Mouse (Mus musculus) forelimb bud, embryonic 11.5 days (tissue): ENCODE measurements around the gene Olfr157.
A peak's percentile ranks its signal among the peaks of the same experiment; 100 is the strongest.

Experiments
- DNase-seq: peaks from one replicate; pipeline ENCODE4 v3.0.0-alpha.2; 2012; ENCODE audit warnings: low read depth, low spot score

The Olfr157 gene

GRCm38 (mm10) chr4:43840101-43840500 is at the start of gene Olfr157:
Olfr157 (minus strand) TSS chr4:43840201.
- DNase-seq, result no peak

DNA sequence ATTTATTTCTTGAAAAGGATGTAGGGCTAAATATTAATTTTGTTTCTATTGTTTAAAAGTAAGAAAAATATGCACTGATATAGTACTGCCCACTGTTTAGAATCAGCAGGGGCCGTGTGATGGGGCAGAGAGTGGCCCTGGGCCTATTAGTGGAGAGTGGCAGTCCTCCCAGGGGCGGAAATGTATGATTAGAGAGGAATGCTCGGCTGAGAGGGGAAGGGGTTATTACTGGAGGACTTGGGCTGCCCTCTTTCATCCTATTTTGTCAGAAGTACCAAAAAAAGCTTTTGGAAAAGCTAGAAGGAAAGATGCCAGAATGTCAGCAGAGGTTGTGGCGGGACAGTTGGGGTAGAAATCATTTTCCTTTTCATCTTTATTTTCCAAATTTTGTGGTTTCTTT is 44.2 kb upstream of the Olfr157 start:
- peak; percentile 36 for DNase-seq

DNA sequence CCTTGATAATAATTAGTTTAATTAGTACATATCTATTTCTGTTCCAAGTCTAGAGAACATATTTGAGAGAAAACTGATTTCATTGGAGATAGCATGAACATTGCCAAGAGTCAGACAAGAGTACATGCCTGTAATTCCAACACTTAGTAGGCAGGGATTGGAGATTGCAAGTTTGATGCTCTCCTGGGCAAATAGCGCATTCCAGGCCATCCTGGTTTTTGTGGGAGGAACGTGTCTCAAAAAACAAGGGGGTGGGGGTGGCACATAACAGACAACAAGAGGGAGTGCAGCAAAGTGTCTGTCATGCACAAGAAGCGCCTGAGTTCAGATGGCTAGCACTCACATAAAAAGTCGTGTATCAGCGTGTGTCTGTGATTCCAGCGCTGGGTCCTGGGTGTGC is 39.6 kb upstream of the Olfr157 start:
- DNase-seq, result no peak

GRCm38 (mm10) chr4:43878121-43878776 is 38.2 kb upstream of the Olfr157 start:
- DNase-seq, result no peak

GRCm38 (mm10) chr4:43877230-43877629 is 37.2 kb upstream of the Olfr157 start:
- DNase-seq, result no peak

DNA sequence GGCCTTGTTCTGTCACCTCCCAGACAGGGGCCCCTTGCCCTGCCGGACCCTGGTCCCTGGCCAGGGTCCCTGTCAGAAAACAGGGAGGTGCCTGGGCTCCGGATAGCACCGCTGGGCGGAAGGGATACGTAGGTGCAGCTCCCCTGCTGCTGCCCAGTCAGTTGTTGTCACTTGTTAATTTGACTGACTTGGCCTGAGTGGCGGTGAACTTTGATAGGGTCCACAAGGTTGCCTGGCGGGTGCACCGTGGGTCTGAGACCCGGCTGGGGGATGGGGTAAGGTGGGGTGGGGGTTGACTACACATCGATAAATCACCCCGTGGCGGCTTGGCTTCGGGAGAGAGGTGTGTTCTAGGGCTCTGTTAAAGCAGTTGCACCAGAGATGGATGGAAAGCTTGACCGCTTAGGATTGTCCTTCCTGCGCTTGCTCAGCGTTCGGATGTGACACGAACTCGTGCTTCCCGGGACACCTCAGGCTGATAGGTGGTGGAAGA is 36.0 kb upstream of the Olfr157 start:
- peak; percentile 35 for DNase-seq

DNA sequence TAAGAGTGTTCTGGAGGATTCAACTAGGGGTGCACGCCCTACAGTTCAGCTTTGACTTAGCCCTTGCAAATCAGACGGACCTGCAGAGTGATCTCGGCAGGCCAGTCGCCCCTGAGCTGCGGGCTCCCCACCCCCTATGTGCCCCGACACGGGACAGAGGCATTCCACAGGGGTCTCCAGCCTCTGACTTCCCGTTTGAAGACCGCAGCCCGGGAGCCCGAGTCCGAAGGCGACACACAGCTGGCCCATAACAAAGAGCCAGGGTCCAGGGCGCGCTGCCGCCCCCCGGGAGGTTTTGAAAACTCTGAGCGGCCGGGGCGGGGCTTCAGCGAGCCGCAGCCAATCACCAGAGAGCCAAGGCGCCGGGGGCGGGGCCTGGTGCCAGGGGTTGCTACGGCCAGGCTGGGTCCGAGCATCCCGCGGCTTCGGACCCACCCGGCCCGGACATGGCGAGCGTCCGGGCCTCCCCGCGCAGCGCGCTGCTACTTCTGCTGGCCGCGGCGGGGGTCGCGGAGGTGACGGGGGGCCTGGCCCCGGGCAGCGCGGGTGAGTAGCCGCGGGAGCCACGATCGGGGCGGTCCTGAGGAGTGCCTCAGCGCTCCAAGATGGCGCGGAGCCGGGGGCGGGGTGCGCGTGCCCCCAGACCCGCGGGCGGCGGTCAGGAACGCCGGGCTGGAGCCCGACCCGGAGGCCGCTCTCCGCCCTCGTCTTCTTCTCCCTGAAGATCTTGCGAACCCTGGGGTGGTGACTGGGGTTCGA is 35.3 kb upstream of the Olfr157 start, which contains the start of gene Reck:
Reck (plus strand) TSS at position 371 of the 759 bp plus-strand sequence.
- peak; percentile 87 for DNase-seq

DNA sequence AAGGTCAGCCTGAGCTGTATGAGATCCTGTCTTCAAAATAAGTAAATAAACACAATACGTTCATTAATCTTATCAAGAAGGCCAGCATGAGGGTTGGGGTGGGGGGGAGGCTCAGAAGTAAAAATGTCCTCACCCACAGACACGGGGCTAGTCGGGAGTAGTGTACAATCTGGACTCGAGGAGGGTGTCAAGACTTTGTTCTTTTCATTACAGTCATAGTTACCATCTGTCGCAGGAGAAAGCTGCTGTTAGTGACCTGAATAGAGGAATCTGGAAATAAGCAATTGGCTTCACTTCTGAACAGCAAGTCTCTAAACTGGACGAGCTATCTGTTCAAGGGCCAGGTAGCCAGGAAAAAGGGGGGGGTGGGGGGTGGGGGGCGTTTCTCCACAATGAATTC is 34.5 kb upstream of the Olfr157 start:
- DNase-seq, result no peak

GRCm38 (mm10) chr4:43869821-43870220 is 29.8 kb upstream of the Olfr157 start:
- no peak for DNase-seq

DNA sequence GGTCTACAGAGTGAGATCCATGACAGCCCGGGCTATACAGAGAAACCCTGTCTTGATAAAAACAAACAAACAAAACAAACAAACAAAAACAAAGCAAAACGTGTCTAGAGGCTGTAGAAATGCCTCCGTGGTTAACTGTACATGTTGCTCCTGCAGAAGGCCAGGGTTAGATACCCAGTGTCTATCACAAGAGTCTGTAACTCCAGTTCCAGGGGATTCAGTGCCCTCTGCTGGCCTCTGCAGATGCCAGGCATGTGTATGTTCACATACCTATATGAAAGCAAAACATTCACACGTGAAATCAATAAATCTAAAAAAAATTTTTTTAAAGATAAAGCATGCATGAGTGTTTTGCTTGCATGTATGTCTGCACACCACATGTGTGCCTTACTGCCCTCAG is 23.3 kb upstream of the Olfr157 start:
- DNase-seq, result no peak

- peak; percentile 71 for DNase-seq
Observed at GRCm38 (mm10) chr4:43860744-43861519, 20.9 kb upstream of the Olfr157 start.

DNA sequence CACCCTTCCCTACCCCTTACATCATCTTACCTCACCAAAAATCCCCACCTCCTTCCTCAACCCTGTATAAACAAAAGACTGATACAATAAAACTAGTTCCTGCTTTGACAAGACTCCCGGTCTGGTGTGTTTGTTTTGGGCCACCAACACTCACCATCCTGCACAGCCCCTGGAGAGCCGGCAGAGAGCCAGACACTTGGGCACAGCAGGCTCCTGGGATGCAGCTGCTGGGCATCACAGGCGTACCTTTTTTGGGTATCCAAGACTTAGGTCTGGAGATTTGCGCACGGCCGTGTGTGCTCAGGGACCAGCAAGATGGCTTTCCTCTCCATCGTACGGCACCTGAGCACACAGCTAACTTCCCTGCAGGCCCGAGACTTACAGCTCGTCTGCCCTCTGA is 19.9 kb upstream of the Olfr157 start:
- DNase-seq, result no peak

DNA sequence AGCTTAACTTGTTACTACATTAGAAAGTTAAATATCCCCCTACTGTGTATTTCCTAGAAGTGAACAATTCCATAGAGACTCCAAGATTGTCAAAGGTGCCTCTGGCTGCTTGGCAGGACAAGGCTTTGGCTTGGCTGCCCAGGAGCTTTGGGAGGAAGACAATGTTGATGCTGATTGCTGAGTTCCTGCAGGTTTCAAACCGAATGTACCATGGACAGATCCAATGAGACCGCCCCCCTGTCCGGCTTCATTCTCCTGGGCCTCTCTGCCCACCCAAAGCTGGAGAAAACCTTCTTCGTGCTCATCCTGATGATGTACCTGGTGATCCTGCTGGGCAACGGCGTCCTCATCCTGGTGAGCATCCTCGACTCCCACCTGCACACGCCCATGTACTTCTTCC is 14.1 kb upstream of the Olfr157 start:
- no peak for DNase-seq

- DNase-seq, result no peak
Observed at GRCm38 (mm10) chr4:43851265-43851664, 11.3 kb upstream of the Olfr157 start, which contains the start of gene Olfr155. Olfr155 (plus strand) TSS chr4:43851565.

DNA sequence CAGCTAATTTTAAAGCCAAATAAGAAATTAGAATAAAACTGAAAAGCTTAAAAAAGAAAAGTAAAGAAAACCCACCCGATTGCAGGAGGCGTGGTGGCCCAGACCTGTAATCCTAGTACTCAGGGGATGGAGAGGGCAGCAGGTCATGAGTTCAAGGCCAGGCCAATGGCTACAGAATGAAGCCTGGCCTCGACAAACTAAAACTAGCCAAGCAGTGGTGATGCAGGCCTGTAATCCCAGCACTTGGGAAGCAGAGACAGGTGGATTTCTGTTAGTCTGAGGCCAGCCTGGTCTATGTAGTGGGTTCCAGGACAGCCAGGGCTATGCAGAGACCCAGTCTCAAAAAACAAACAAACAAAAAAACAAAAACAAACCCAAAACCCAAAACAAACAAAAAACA is 1.7 kb downstream of the Olfr157 start:
- no peak for DNase-seq

GRCm38 (mm10) chr4:43834749-43835148 is 5.3 kb downstream of the Olfr157 start:
- DNase-seq, result no peak

DNA sequence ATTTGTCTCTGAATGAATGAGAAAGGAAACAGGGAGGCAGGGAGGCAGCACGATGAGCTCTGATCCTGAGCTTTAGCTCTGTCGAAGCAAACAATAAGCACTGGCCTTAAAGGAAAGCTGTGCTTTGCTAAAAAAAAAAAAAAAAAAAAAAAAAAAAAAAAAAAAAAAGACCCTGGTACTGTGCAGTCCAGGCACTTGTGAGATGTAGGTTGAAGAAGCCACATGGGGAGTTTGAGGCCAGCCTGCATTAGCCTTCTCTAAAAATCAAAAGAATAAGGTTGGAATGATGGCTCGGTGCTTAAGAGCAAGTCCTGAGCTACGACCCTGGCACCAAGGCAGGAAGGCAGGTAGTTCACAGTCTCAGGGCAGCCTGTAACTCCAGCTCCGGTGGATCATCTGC is 6.2 kb downstream of the Olfr157 start:
- DNase-seq, result no peak

DNA sequence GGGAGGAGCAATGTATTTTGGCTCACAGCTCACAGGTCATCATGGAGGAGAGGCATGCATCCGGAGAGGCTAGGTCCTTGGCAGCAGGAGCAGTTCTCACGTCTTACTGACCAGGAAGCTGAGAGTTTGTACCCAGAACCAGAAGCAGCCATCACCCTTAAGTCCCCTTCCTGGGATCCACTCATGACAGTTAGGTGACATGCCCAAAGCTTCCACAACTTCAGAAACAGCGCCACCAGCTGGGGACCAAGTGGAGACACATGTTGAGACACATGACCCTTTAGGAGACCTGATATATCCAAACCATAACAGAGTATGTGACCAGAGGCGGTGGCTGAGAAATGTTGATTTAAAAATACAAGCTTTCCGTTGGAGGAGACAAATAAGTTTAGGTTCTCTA is 8.0 kb downstream of the Olfr157 start:
- no peak for DNase-seq

GRCm38 (mm10) chr4:43828806-43829205 is 11.2 kb downstream of the Olfr157 start:
- no peak for DNase-seq

GRCm38 (mm10) chr4:43823845-43824337 is 16.1 kb downstream of the Olfr157 start, which contains the start of gene Olfr156:
Olfr156 (minus strand) TSS chr4:43823895.
- DNase-seq, result peak; percentile 61

DNA sequence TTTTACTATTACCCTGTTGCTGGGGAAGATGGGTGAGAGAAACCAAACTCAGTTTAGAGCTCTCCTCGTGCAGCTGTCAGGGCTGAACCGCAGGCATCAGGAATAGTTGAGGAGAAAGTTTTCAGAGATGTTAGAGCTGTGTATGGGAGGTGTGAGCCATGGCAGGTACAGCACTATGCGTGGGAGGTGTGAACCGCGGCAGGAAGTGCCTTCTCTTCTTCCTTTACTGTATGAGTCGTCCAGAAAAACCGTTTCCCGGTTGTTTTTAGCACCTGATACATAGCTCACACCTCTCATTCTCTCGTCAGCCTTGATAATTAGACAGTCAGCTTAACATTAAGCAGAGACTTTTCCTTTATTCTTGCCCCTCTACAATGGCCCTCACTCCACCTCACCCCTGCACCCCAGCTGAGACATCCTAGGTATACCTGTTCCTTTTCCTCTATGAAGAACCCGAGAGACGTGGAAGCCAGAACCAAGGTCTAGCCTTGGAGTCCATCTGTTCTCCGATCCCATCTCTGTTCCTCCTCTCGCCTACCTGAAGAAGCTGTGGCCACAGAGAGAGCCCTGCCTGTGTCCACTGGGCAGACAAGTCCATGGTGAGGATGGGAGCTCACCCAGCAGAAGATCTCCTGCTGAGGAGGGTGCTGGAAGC is 17.0 kb downstream of the Olfr157 start:
- no peak for DNase-seq
